Mouse (Mus musculus): ENCODE measurements around the gene Cutal. TPM values are rescaled to one million over a fixed set of nuclear protein-coding genes. Genes with fewer than 3 reads are reported as not detected.
"Not testable (repeated sequence)": the region's sequence is repeated elsewhere in the genome, so short reads cannot be mapped to it uniquely, and the experiment has no call there.

Gene Cutal
- polyA plus RNA-seq (2015; fragmentation: Nextera tagmentation; extraction: Ambion mirVana), result 19.0 and 19.3 TPM in 2 replicates

DNA sequence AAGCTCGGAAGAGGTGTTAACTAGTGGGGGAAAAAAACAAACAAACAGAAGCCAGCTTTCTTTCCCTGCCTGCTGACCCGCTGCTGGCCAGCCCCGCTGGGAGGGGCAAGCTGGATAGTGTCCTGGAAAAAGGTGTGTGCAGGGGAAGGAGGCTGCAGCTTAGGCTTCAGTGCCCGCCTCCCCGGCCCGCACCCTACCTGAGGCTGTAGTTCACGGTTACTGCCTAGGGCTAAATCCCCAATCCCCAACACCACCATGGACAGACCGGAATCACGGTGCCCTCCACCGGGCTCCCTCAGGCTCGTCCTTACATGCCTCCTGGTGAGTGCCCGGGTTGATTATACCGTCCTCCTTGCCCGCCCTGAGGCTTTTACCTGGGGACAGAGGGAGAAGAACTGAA lies at the start of gene Cutal:
Gene Cutal (plus strand): TSS at position 126 of the 400 bp plus-strand sequence.
- H3K9ac ChIP-seq (ENCODE audit: low read depth, low read length), result peak within 1 kb of the TSS; percentile 60
- no peaks in the 10 kb centered on the region for H3K27me3 ChIP-seq (ENCODE audit: insufficient read depth, low read length)
- peak within 1 kb of the TSS; percentile 89 for H3K27ac ChIP-seq
- H3K4me3 ChIP-seq (replicated peaks; ENCODE audit: low read depth, low read length), result peak within 1 kb of the TSS; percentile 39
- H3K4me2 ChIP-seq (ENCODE audit: low read length), result peak within 1 kb of the TSS; percentile 66
- DNase-seq (ENCODE audit: low spot score), result peak; percentile 46
- ATAC-seq (replicated peaks; ENCODE audit: low FRiP score, low read depth), result peak; percentile 42; the same call in 1 of the 2 replicates
- TF ChIP-seq CTCF (IDR thresholded peaks at IDR 0.05; ENCODE audit: low read depth), result no peak
- H3K36me3 ChIP-seq (ENCODE audit: insufficient read depth, low read length), result no peaks in the 10 kb centered on the region
- 6% methylated on average over 14 of the region's 14 CpGs for WGBS
- H3K4me1 ChIP-seq (replicated peaks; ENCODE audit: insufficient read depth, low read length), result peaks cover 3% of the 10 kb centered on the region; the same call in 1 of the 2 replicates
- H3K9me3 ChIP-seq (replicated peaks; ENCODE audit: low read length), result no peaks in the 10 kb centered on the region

DNA sequence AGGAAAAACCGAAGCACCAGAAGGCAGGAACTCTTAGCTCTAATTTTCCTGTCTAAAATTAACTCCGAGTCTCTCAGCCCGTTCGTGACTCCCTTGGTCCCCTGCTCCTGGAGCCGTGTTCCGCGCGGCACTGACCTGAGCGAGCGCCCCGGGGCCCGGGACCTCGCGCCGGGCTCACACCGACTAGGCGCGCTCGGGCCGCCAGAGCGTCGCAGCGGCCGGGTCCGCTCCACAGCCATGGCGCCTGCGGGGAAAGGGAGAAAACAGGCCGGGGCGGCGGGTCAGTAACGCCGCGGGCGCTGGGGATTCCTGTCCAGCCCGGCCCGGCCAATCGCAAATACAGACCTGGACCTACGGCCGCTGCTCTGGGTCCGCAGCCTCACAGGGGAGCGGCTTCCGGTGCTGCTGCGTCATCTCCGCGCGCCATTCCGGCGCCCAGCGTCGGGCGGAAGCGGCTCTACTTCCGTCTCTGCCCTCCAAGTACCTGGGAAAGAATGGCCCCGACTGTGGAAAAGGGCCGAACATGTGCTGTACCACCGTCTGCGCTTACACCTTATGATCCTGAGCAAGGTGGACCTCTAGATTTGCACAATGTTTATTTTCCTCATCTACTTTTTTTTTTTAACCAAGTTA lies 48.3 kb upstream of the Cutal start, which contains the start of gene Fbxw2:
Gene Fbxw2 (minus strand): TSS at position 485 of the 633 bp plus-strand sequence.
- no peak for TF ChIP-seq CTCF (IDR thresholded peaks at IDR 0.05; ENCODE audit: low read depth)
- under 1% methylated on average over 56 of the region's 57 CpGs for WGBS
- H3K27me3 ChIP-seq (ENCODE audit: insufficient read depth, low read length), result no peaks in the 10 kb centered on the region
- ATAC-seq (replicated peaks; ENCODE audit: low FRiP score, low read depth) (peak; percentile 98), DNase-seq (ENCODE audit: low spot score) (peak; percentile 94)
- peak within 1 kb of the TSS; percentile 81 for H3K4me2 ChIP-seq (ENCODE audit: low read length)
- H3K36me3 ChIP-seq (ENCODE audit: insufficient read depth, low read length), result peaks cover 12% of the 10 kb centered on the region; the same call in 1 of the 2 replicates
- peak within 1 kb of the TSS; percentile 97 for H3K4me3 ChIP-seq (replicated peaks; ENCODE audit: low read depth, low read length)
- peak within 1 kb of the TSS; percentile 96 for H3K9ac ChIP-seq (ENCODE audit: low read depth, low read length)
- H3K4me1 ChIP-seq (replicated peaks; ENCODE audit: insufficient read depth, low read length), result 0 out of 2 replicates have a peak, but pooled peaks cover 8% of the 10 kb centered on the region
- no peaks in the 10 kb centered on the region for H3K9me3 ChIP-seq (replicated peaks; ENCODE audit: low read length)
- peak within 1 kb of the TSS; percentile 95 for H3K27ac ChIP-seq

- Histone ChIP-seq H3K4me2 (ENCODE audit: low read length) (peak overlapping the region; percentile 81), H3K9me3 (replicated peaks; ENCODE audit: low read length) (no peaks in the 10 kb centered on the region), H3K9ac (ENCODE audit: low read depth, low read length) (peak overlapping the region; percentile 96), H3K27ac (peak overlapping the region; percentile 95), H3K4me3 (replicated peaks; ENCODE audit: low read depth, low read length) (peak overlapping the region; percentile 97), H3K27me3 (ENCODE audit: insufficient read depth, low read length) (no peaks in the 10 kb centered on the region), H3K36me3 (ENCODE audit: insufficient read depth, low read length) (0 out of 2 replicates have a peak, but pooled peaks cover 9% of the 10 kb centered on the region), H3K4me1 (replicated peaks; ENCODE audit: insufficient read depth, low read length) (0 out of 2 replicates have a peak, but pooled peaks cover 8% of the 10 kb centered on the region)
- peak; percentile 24; the same call in 1 of the 2 replicates for ATAC-seq (replicated peaks; ENCODE audit: low FRiP score, low read depth)
- no peak for DNase-seq (ENCODE audit: low spot score)
- no peak for TF ChIP-seq CTCF (IDR thresholded peaks at IDR 0.05; ENCODE audit: low read depth)
- 37% methylated on average over 20 of the region's 21 CpGs for WGBS
Measured at GRCm38 (mm10) chr2:34826460-34827231, 47.5 kb upstream of the Cutal start.

DNA sequence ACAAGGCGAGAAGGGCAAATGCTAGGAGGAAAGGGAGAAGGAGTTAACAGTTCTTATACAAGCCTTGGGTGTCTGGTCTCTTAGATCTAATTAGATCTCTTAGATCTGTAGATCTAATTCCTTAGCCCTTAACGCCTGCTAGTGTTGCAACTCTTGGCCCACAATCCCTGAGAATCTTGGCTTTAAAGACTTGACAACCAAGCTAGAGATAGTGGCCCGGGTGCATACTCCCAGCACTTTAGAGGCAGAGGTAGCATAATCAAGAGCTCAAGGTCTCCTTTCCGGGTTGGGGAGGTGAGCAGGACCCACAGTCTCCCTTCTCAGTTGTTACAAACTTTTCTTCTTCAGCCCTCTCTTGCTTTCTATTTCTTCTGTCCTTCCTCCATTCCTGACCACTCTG lies 46.6 kb upstream of the Cutal start:
- ATAC-seq (replicated peaks; ENCODE audit: low FRiP score, low read depth) (no peak), DNase-seq (ENCODE audit: low spot score) (no peak)
- Histone ChIP-seq H3K27me3 (ENCODE audit: insufficient read depth, low read length) (no peaks in the 10 kb centered on the region), H3K4me2 (ENCODE audit: low read length) (no peak overlapping the region), H3K27ac (no peak overlapping the region), H3K9ac (ENCODE audit: low read depth, low read length) (no peak overlapping the region), H3K4me3 (replicated peaks; ENCODE audit: low read depth, low read length) (no peak overlapping the region), H3K36me3 (ENCODE audit: insufficient read depth, low read length) (0 out of 2 replicates have a peak, but pooled peaks cover 5% of the 10 kb centered on the region), H3K4me1 (replicated peaks; ENCODE audit: insufficient read depth, low read length) (0 out of 2 replicates have a peak, but pooled peaks cover 8% of the 10 kb centered on the region), H3K9me3 (replicated peaks; ENCODE audit: low read length) (no peaks in the 10 kb centered on the region)
- TF ChIP-seq CTCF (IDR thresholded peaks at IDR 0.05; ENCODE audit: low read depth), result no peak
- WGBS, result 90% methylated on average over 4 of the region's 4 CpGs

- DNase-seq (ENCODE audit: low spot score) (no peak), ATAC-seq (replicated peaks; ENCODE audit: low FRiP score, low read depth) (no peak)
- no peak overlapping the region for H3K4me2 ChIP-seq (ENCODE audit: low read length)
- no peak overlapping the region for H3K27ac ChIP-seq
- H3K4me1 ChIP-seq (replicated peaks; ENCODE audit: insufficient read depth, low read length), result 0 out of 2 replicates have a peak, but pooled peaks cover 8% of the 10 kb centered on the region
- no peaks in the 10 kb centered on the region for H3K9me3 ChIP-seq (replicated peaks; ENCODE audit: low read length)
- H3K27me3 ChIP-seq (ENCODE audit: insufficient read depth, low read length), result no peaks in the 10 kb centered on the region
- H3K36me3 ChIP-seq (ENCODE audit: insufficient read depth, low read length), result 0 out of 2 replicates have a peak, but pooled peaks cover 4% of the 10 kb centered on the region
- 91% methylated on average over 1 of the region's 1 CpGs for WGBS
- no peak for TF ChIP-seq CTCF (IDR thresholded peaks at IDR 0.05; ENCODE audit: low read depth)
- H3K9ac ChIP-seq (ENCODE audit: low read depth, low read length), result no peak overlapping the region
- no peak overlapping the region for H3K4me3 ChIP-seq (replicated peaks; ENCODE audit: low read depth, low read length)
Measured at GRCm38 (mm10) chr2:34828026-34828425, 46.2 kb upstream of the Cutal start.

DNA sequence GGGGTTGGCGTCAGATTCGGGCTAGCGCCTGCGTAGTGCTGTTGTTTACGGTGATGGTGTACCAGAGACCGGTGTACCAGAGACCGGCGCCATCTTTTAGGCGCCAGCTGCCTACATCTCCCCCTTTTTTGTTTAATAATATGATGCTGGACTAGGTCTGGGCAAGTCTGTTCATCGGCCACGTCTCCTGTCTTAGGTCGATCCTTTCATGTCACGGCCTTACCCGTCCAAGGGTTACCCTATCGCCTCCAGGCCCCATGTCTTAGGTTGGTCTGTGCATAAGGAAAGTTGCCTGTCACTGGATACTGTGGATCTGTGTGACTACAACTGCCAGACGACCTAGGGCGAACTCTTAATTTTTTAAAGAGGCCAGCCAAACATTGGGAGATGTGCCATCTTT lies 44.1 kb upstream of the Cutal start:
- 91% methylated on average over 17 of the region's 17 CpGs for WGBS
- H3K4me2 ChIP-seq (ENCODE audit: low read length); H3K4me3 ChIP-seq (replicated peaks; ENCODE audit: low read depth, low read length); H3K36me3 ChIP-seq (ENCODE audit: insufficient read depth, low read length); H3K4me1 ChIP-seq (replicated peaks; ENCODE audit: insufficient read depth, low read length); H3K27ac ChIP-seq; ATAC-seq (replicated peaks; ENCODE audit: low FRiP score, low read depth); DNase-seq (ENCODE audit: low spot score); H3K9me3 ChIP-seq (replicated peaks; ENCODE audit: low read length); H3K27me3 ChIP-seq (ENCODE audit: insufficient read depth, low read length); H3K9ac ChIP-seq (ENCODE audit: low read depth, low read length): not testable (repeated sequence)

GRCm38 (mm10) chr2:34832766-34833457 lies 41.3 kb upstream of the Cutal start, which contains the start of gene Gm34653:
Gene Gm34653 (plus strand): TSS chr2:34833007.
- not testable (repeated sequence) for H3K9ac ChIP-seq (ENCODE audit: low read depth, low read length); H3K4me1 ChIP-seq (replicated peaks; ENCODE audit: insufficient read depth, low read length); H3K27me3 ChIP-seq (ENCODE audit: insufficient read depth, low read length); H3K27ac ChIP-seq; H3K9me3 ChIP-seq (replicated peaks; ENCODE audit: low read length); H3K36me3 ChIP-seq (ENCODE audit: insufficient read depth, low read length); DNase-seq (ENCODE audit: low spot score); H3K4me3 ChIP-seq (replicated peaks; ENCODE audit: low read depth, low read length); ATAC-seq (replicated peaks; ENCODE audit: low FRiP score, low read depth); H3K4me2 ChIP-seq (ENCODE audit: low read length)
- 68% methylated on average over 11 of the region's 11 CpGs for WGBS
